Mouse (Mus musculus): ENCODE data around the gene Gpr160. TPM values are rescaled to one million over a fixed set of nuclear protein-coding genes. Genes with fewer than 3 reads are reported as not detected.
"Not testable (repeated sequence)": the region's sequence is repeated elsewhere in the genome, so short reads cannot be mapped to it uniquely, and the experiment has no call there.

Gpr160 gene
- polyA plus RNA-seq, 1 experiment from 2014 or later = 21.5 TPM

- Histone ChIP-seq H3K4me3 (ENCODE audit: low read depth, low read length) (no peak overlapping the region), H3K9me3 (ENCODE audit: control insufficient read depth, low read length) (no peaks in the 10 kb centered on the region), H3K36me3 (ENCODE audit: control insufficient read depth, insufficient read depth, low read length) (no peaks in the 10 kb centered on the region), H3K27me3 (ENCODE audit: control insufficient read depth, insufficient read depth, low read length) (no peaks in the 10 kb centered on the region), H3K4me1 (replicated peaks; ENCODE audit: control insufficient read depth, insufficient read depth) (no peaks in the 10 kb centered on the region), H3K4me2 (replicated peaks; ENCODE audit: low read depth) (no peak overlapping the region), H3K27ac (replicated peaks) (no peak overlapping the region), H3K9ac (ENCODE audit: low read length) (no peak overlapping the region)
- TF ChIP-seq CTCF (IDR thresholded peaks at IDR 0.05; ENCODE audit: low read depth) (no peak), EP300 (optimal IDR thresholded peaks at IDR 0.05) (no peak)
- DNase-seq (ENCODE audit: low spot score) (no peak), ATAC-seq (ENCODE audit: low FRiP score, low TSS enrichment) (no peak)
- 69% methylated on average over 15 of the region's 15 CpGs for WGBS
These were observed 23.7 kb upstream of the Gpr160 start for GRCm38 (mm10) chr3:30831848-30832606.

DNA sequence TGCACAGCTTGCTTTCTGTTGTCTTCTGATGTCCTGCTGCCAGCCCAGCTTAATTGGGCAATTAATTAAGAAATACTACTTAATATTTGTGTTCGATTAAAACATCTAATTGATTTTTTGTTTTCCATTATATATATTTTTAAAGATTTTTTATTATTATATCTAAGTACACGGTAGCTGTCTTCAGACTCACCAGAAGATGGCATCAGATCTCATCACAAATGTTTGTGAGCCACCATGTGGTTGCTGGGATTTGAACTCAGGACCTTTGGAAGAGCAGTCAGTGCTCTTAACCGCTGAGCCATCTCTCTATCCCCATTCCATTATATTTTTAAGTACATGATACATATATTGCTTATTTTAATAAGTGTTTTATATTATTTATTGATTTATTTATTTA, 22.5 kb upstream of the Gpr160 start:
- H3K27me3 ChIP-seq (ENCODE audit: control insufficient read depth, insufficient read depth, low read length) = no peaks in the 10 kb centered on the region
- H3K4me3 ChIP-seq (ENCODE audit: low read depth, low read length) = no peak overlapping the region
- H3K27ac ChIP-seq (replicated peaks) = no peak overlapping the region
- no peaks in the 10 kb centered on the region for H3K4me1 ChIP-seq (replicated peaks; ENCODE audit: control insufficient read depth, insufficient read depth)
- 82% methylated on average over 3 of the region's 3 CpGs for WGBS
- no peak overlapping the region for H3K4me2 ChIP-seq (replicated peaks; ENCODE audit: low read depth)
- no peak overlapping the region for H3K9ac ChIP-seq (ENCODE audit: low read length)
- DNase-seq (ENCODE audit: low spot score) (no peak), ATAC-seq (ENCODE audit: low FRiP score, low TSS enrichment) (no peak)
- no peaks in the 10 kb centered on the region for H3K9me3 ChIP-seq (ENCODE audit: control insufficient read depth, low read length)
- TF ChIP-seq CTCF (IDR thresholded peaks at IDR 0.05; ENCODE audit: low read depth) (no peak), EP300 (optimal IDR thresholded peaks at IDR 0.05) (no peak)
- no peaks in the 10 kb centered on the region for H3K36me3 ChIP-seq (ENCODE audit: control insufficient read depth, insufficient read depth, low read length)

DNA sequence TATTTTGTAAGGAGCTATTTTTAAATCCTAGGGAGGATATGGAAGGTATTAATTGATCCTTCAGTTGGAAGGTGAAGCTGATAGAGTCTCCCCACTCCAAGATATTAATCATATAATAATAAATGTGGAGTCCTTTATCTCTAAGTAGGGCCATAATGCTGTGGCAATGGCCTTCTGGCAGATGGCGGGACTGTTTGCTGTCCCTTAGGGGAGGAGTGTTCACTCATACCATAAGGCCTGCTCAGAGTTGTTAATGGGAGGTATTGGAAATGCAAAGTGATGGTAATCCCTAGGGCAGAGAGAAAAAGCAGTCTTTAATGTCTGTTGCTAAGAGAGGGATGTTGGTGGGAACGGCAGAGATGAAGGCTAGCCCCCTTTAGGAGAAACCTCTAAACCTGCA, 10.0 kb upstream of the Gpr160 start:
- no peaks in the 10 kb centered on the region for H3K27me3 ChIP-seq (ENCODE audit: control insufficient read depth, insufficient read depth, low read length)
- TF ChIP-seq CTCF (IDR thresholded peaks at IDR 0.05; ENCODE audit: low read depth) (no peak), EP300 (optimal IDR thresholded peaks at IDR 0.05) (no peak)
- no peak for ATAC-seq (ENCODE audit: low FRiP score, low TSS enrichment)
- H3K9ac ChIP-seq (ENCODE audit: low read length) = no peak overlapping the region
- no peak overlapping the region for H3K4me2 ChIP-seq (replicated peaks; ENCODE audit: low read depth)
- H3K36me3 ChIP-seq (ENCODE audit: control insufficient read depth, insufficient read depth, low read length) = no peaks in the 10 kb centered on the region
- H3K27ac ChIP-seq (replicated peaks) = no peak overlapping the region
- 81% methylated on average over 2 of the region's 2 CpGs for WGBS
- H3K4me3 ChIP-seq (ENCODE audit: low read depth, low read length) = no peak overlapping the region
- H3K4me1 ChIP-seq (replicated peaks; ENCODE audit: control insufficient read depth, insufficient read depth) = no peaks in the 10 kb centered on the region
- no peaks in the 10 kb centered on the region for H3K9me3 ChIP-seq (ENCODE audit: control insufficient read depth, low read length)
- DNase-seq (ENCODE audit: low spot score) = no peak

DNA sequence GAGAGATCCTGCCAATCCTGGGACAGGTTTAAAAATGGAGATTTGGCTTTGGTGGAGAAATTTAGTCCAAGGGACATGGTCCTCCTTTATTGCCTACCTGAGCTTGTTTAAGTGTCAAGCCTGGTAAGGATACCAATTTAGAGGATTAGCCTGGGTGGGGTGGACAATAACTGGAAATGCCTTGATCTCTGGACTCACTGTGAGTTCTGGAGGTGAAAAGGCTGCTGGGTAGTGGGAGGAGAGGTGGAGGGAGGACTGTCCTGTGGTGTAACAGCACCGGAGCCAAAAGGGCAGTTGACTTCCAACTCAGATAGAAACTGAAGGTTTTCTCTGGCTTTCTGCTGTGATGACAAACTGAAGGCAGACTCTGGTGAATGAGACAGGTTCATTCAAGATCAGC, 8.3 kb upstream of the Gpr160 start:
- Histone ChIP-seq H3K9me3 (ENCODE audit: control insufficient read depth, low read length) (no peaks in the 10 kb centered on the region), H3K27me3 (ENCODE audit: control insufficient read depth, insufficient read depth, low read length) (no peaks in the 10 kb centered on the region), H3K27ac (replicated peaks) (no peak overlapping the region), H3K4me3 (ENCODE audit: low read depth, low read length) (no peak overlapping the region), H3K36me3 (ENCODE audit: control insufficient read depth, insufficient read depth, low read length) (no peaks in the 10 kb centered on the region), H3K9ac (ENCODE audit: low read length) (no peak overlapping the region), H3K4me1 (replicated peaks; ENCODE audit: control insufficient read depth, insufficient read depth) (no peaks in the 10 kb centered on the region), H3K4me2 (replicated peaks; ENCODE audit: low read depth) (no peak overlapping the region)
- TF ChIP-seq CTCF (IDR thresholded peaks at IDR 0.05; ENCODE audit: low read depth) (no peak), EP300 (optimal IDR thresholded peaks at IDR 0.05) (no peak)
- WGBS = 67% methylated on average over 1 of the region's 1 CpGs
- no peak for DNase-seq (ENCODE audit: low spot score)
- no peak for ATAC-seq (ENCODE audit: low FRiP score, low TSS enrichment)

DNA sequence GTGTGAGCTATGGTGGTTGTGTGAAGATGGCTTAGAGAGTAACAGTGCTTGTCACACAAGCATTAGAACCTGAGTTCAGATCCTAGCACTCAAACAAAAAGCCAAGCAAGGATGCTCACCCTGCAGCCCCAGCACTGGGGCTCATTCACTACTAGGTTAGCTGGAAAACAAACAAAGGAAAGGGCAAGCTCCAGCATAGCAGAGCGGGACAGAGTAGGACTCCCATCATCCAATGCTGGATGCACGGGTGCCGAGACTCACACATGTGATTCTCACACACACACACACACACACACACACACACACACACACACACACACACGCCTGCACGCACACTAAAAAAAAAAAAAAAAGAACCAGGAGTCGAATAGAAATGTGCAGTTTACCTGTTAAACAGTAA, 4.3 kb upstream of the Gpr160 start:
- Histone ChIP-seq H3K36me3 (ENCODE audit: control insufficient read depth, insufficient read depth, low read length) (no peaks in the 10 kb centered on the region), H3K27ac (replicated peaks) (no peak overlapping the region), H3K4me3 (ENCODE audit: low read depth, low read length) (no peak overlapping the region), H3K4me2 (replicated peaks; ENCODE audit: low read depth) (no peak overlapping the region), H3K4me1 (replicated peaks; ENCODE audit: control insufficient read depth, insufficient read depth) (no peaks in the 10 kb centered on the region), H3K9me3 (ENCODE audit: control insufficient read depth, low read length) (no peaks in the 10 kb centered on the region), H3K27me3 (ENCODE audit: control insufficient read depth, insufficient read depth, low read length) (no peaks in the 10 kb centered on the region), H3K9ac (ENCODE audit: low read length) (no peak overlapping the region)
- ATAC-seq (ENCODE audit: low FRiP score, low TSS enrichment) (no peak), DNase-seq (ENCODE audit: low spot score) (no peak)
- 58% methylated on average over 6 of the region's 6 CpGs for WGBS
- no peak for TF ChIP-seq EP300 (optimal IDR thresholded peaks at IDR 0.05)
- no peak for TF ChIP-seq CTCF (IDR thresholded peaks at IDR 0.05; ENCODE audit: low read depth)

- H3K27ac ChIP-seq (replicated peaks) = no peak overlapping the region
- WGBS = 65% methylated on average over 5 of the region's 5 CpGs
These were observed 2.2 kb upstream of the Gpr160 start for GRCm38 (mm10) chr3:30853596-30853995.

GRCm38 (mm10) chr3:30859599-30859998, 3.8 kb downstream of the Gpr160 start:
- H3K36me3 ChIP-seq (ENCODE audit: control insufficient read depth, insufficient read depth, low read length) = not testable (repeated sequence)
- WGBS = 85% methylated on average over 8 of the region's 8 CpGs

More at GRCm38 (mm10) chr3:30853596-30853995, 2.2 kb upstream of the Gpr160 start:
- no peaks in the 10 kb centered on the region for H3K27me3 ChIP-seq (ENCODE audit: control insufficient read depth, insufficient read depth, low read length)
- ATAC-seq (ENCODE audit: low FRiP score, low TSS enrichment) (no peak), DNase-seq (ENCODE audit: low spot score) (no peak)
- TF ChIP-seq EP300 (optimal IDR thresholded peaks at IDR 0.05) = no peak
- TF ChIP-seq CTCF (IDR thresholded peaks at IDR 0.05; ENCODE audit: low read depth) = no peak
- no peak overlapping the region for H3K9ac ChIP-seq (ENCODE audit: low read length)
- H3K4me2 ChIP-seq (replicated peaks; ENCODE audit: low read depth) = no peak overlapping the region
- H3K36me3 ChIP-seq (ENCODE audit: control insufficient read depth, insufficient read depth, low read length) = no peaks in the 10 kb centered on the region
- no peak overlapping the region for H3K4me3 ChIP-seq (ENCODE audit: low read depth, low read length)
- no peaks in the 10 kb centered on the region for H3K4me1 ChIP-seq (replicated peaks; ENCODE audit: control insufficient read depth, insufficient read depth)
- no peaks in the 10 kb centered on the region for H3K9me3 ChIP-seq (ENCODE audit: control insufficient read depth, low read length)

More at GRCm38 (mm10) chr3:30859599-30859998, 3.8 kb downstream of the Gpr160 start:
- not testable (repeated sequence) for H3K27me3 ChIP-seq (ENCODE audit: control insufficient read depth, insufficient read depth, low read length); H3K4me3 ChIP-seq (ENCODE audit: low read depth, low read length); H3K9ac ChIP-seq (ENCODE audit: low read length); DNase-seq (ENCODE audit: low spot score); H3K27ac ChIP-seq (replicated peaks); H3K4me2 ChIP-seq (replicated peaks; ENCODE audit: low read depth); H3K4me1 ChIP-seq (replicated peaks; ENCODE audit: control insufficient read depth, insufficient read depth); ATAC-seq (ENCODE audit: low FRiP score, low TSS enrichment); H3K9me3 ChIP-seq (ENCODE audit: control insufficient read depth, low read length)
